Mouse (Mus musculus): ENCODE results near the gene Cldn3.

- 0 out of 2 replicates have a peak, but pooled peaks have one; percentile 10 for TF ChIP-seq CTCF (IDR thresholded peaks at IDR 0.05; ENCODE audit: low read depth)
- TF ChIP-seq EP300 (IDR thresholded peaks at IDR 0.05; ENCODE audit: low read depth) = peak; percentile 78; the same call in 1 of the 2 replicates
Measured at GRCm38 (mm10) chr5:135008671-135009589, 22.9 kb downstream of the Cldn3 start, which contains the start of gene Abhd11.
